Mouse (Mus musculus) liver, postnatal 0 days (tissue): Measurements from ENCODE around the gene Fam186b.

Experiments used
- CTCF ChIP-seq: sonication (generic); IDR thresholded peaks from 2 replicates; pipeline ENCODE4 v1.5.1; 2016; ENCODE audit warnings: antibody characterized with exemption, low read depth
- EP300 ChIP-seq: IDR thresholded peaks from 2 replicates; pipeline ENCODE4 v1.6.1; 2016; ENCODE audit warnings: antibody characterized with exemption, low read depth, mild to moderate bottlenecking

DNA sequence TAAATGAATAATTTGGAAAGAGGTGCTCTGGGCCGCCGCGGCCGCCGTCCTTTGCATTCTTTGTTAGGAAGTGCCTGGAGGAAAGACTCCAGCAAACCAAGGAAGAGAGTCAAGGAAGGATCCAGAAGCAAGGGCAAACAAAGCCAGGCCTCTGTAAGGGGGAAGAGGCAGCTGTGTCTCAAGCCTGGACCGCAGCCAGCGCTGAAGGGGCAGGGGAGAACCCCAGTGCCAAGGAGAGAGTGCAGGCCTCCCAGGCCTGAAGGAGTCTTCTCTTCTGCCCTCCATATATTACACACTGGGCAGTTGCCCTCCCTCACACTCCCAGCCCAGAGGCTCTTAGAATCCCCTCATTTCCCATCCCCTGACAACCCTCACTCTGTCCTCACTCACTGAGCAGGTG, 17.4 kb downstream of the Fam186b start:
- TF ChIP-seq CTCF (no peak), EP300 (no peak)
